Mouse (Mus musculus) lung, postnatal 25 days (tissue): ENCODE measurements at regions not wholly inside any gene's neighbourhood (a gene's known extent, or its start where the extent isn't known, plus 50 kb on each side); places are given as distances from the start of the nearest gene placed in this dataset.

Experiments
- DNase-seq: peaks from one replicate; pipeline ENCODE4 v3.0.0; 2022; ENCODE audit warnings: low spot score

DNA sequence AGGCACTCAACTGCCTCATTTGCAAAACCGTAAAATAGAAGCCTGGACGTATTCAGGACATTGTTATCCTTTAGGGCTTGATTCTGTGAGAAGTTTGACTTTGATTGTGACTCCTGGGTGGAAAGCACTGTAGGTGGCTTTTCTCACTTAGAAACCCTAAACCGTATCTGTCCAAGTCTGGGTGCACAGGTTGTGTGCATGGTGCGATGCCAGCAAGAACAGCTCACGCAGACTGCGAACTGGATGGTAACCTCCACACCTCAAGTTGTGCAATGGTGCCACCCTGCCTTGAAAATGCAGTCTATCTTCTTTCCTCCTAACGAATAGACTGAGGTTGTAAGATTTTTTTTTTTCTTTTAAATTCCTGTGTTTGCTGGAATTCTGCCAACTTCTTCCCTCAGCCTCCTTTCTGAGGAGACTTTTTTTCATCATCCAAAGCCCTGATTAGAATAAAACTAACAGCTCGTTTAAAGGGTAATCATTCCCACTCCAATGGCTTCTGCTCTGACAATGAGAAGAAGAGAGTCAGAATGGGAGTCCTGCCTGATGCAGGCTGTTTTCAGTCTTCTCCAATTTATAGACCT, 383.8 kb upstream of the Slc30a5 start:
- no peak for DNase-seq

DNA sequence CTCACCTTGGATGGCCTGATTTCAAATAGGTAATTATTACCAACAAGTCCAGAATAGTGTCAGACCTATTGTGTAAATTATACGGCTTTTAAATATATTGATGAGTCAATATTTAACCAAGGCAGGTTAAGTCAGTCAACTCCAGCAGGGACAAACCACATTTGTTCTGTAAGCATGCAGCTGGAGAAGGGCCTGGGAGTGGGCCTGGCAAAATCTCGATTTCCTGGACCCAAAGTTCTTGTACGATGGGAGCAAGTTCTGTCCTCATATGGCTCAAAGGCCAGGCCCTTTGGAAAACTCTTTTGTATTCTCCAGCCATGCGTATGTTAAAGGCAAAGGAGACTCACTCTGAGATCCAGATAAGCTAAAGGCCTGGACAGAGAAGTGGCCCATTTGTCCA, 383.2 kb upstream of the Slc30a5 start:
- peak; percentile 19 for DNase-seq

GRCm38 (mm10) chr13:101215792-101216221, 382.6 kb upstream of the Slc30a5 start:
- DNase-seq, result no peak

GRCm38 (mm10) chr13:101215131-101215641, 382.0 kb upstream of the Slc30a5 start:
- DNase-seq, result no peak

- DNase-seq, result no peak
Observed at GRCm38 (mm10) chr13:101214094-101214493, 380.9 kb upstream of the Slc30a5 start.

- DNase-seq, result no peak
Observed at GRCm38 (mm10) chr13:101213121-101213916, 380.1 kb upstream of the Slc30a5 start.

DNA sequence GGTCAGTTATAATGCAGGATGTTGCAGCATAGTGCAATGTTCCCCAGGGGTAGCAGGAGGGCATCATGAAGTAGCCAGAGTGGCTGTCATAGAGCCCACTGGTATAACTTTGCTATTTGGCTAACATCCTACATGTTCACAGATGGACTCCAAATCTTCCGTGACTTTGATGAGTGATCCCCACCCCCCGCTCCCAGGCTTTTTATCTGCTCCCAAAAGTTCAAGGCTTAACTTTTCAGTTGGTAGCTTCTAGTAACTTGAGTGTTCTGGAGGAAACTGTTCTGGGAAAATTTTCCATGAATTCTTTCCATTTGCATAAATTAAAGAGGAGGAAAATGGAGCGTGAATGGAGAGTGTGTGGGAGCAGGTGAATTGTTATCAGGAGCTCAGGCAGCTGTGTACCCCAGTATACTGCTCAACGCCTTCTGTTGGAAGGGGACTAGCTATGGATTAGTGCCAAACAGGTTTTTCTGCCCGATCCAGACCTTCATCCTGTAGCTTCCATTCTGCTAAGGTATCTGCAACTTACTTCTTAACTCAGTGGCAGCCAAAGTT, 379.2 kb upstream of the Slc30a5 start:
- DNase-seq, result no peak

DNA sequence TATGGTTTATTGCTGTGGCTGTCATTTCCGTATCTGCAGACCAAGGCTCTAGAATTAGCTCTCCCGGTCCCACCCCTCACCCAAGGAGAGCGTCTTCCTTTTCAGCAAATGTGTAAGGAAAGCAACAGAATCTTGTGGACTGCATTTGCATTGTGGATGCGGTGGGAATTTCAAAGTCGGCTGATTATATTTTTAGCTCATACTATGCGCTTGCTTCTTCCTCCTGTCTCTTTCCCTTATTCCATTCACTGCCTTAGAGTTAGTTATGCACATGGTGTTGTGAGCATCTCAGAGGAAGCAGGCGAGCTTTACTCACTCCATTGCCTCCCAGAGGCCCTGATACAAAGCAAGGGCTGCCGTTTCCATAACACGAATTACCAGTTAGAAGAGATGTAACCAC, 375.6 kb upstream of the Slc30a5 start:
- DNase-seq, result no peak

DNA sequence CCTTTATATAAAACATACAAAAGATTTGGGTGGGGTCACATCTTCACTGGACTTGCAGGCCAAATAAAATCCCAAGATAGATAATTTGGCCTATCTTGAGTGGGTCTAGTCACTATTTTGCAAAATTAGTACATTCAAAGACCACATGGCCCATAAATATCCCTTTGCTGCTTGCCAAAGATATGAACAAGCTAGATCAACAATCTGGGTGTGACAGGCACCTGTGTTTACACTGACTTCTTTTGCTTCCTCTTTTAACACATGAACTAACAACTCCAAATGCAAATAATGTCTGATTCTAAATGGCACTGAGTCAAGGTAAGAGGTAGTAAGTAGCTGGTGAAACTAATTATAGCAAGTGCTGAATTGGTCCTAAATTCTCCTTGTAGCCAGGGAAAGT, 370.2 kb upstream of the Slc30a5 start:
- no peak for DNase-seq

- no peak for DNase-seq
Observed at GRCm38 (mm10) chr13:101202565-101203313, 369.5 kb upstream of the Slc30a5 start.

DNA sequence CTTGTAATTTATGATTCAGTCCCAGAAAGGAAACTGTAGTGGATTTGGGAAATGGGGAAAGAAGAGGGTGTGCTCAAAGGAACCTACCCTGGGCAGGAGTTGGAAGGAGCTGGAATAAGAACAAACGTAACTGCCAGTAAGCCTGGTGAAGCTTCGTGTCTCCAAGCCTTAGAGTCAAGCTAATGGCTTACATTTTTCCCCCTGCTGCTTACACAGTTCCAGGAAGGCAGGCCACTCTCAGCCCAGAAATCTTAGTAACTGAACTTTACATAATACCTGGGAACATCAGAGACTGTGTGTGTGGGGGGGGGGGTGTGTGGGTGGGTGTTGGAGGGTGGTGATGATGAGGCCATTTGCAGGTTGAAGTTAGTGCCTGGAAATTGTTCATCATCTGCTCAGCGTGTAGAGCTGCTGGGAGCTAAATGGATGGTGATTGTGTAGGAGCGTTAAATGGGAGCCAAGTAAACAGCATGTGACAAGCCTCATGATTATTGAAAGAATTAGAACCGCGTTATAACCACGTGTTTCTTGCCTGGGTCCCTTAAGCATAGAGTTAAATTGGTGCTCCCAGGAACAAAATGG, 357.1 kb upstream of the Slc30a5 start:
- no peak for DNase-seq

DNA sequence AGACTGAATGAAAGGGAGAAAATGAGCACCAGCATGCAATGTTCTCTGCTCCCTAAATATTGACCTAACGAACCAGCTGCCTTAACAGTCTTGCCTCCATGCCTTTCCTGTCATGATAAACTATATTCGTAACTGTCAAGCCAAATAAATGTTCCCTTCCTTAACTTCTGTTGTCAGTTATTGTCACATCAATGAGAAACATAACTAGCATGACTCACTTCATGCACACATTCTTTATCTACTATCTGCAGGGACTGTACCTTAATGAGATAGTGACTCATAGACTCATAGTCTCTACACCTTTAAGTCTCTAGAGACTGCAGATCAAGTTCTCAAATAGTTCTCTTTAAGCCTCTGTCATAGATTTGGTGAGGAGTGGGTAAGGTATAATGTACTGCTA, 349.2 kb upstream of the Slc30a5 start:
- no peak for DNase-seq

DNA sequence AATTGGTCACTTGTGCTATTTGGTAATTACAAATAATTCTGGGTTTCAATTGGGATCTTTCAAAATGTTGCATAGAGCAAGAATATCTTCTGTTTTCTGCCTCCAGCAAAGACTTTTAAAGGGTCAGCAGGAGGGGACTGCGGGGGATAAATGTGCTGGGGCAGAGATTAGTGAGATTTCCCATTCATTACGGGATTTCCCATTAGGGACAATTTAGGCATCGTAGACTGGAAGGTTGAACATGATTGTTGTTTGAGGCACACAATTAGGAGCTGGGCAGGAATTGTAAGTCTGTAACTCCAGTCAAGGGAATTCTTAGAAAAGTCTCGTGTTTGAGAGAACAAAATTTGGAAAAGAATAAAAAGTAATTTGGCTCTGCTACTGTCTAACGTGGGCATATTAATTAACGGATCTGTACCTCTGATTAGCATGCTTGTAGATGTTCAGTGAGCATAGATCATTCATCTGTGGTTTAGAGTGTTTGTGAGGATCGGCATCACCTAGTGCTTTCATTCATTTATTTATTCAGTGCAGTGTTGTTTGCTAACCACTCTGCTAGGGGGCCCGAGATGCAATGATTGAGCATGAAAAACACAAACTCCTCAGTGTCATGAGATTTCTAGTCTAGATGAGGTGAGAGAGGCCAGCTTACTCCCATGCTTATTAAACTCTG, 341.9 kb upstream of the Slc30a5 start:
- DNase-seq, result no peak

- no peak for DNase-seq
Observed at GRCm38 (mm10) chr13:101161768-101162167, 328.5 kb upstream of the Slc30a5 start.

GRCm38 (mm10) chr13:101159878-101160277, 326.7 kb upstream of the Slc30a5 start:
- DNase-seq, result no peak

DNA sequence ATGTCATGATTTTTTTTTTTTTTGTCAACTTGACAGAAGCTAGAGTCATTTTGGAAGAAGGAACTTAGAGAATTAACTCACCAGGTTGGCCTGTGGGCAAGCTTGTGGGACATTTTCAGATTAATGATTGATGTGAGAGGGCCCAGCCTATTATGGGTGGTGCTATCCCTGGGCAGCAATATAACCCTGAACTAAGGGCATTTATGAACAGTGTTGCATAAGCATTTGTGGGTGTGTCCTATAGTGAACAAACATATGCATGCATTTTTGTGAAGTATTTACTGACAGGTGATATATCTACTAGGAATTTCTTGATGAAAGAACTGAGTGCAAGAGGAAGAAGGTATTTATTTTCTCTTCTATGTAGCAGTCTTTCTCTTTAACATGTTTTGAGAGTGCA, 320.5 kb upstream of the Slc30a5 start:
- DNase-seq, result no peak

DNA sequence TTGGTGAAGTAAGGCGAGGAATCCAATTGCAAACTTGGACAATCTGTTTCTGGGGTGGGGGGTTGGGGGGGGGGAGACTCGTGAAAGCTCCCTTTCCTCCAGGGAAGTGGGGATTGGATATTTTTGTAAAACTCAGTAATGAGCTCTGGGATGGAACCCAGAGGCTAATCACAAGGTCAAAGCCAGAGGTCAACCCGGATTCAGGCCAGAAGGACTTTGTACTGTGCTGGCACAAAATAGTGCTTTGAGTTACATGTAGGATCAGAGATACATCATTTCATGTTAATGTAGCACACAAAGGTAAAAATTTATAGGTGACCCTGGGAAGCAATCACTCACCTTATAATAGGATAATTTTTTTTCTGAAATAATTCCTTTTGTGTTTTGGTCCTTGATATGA, 309.5 kb upstream of the Slc30a5 start:
- no peak for DNase-seq

DNA sequence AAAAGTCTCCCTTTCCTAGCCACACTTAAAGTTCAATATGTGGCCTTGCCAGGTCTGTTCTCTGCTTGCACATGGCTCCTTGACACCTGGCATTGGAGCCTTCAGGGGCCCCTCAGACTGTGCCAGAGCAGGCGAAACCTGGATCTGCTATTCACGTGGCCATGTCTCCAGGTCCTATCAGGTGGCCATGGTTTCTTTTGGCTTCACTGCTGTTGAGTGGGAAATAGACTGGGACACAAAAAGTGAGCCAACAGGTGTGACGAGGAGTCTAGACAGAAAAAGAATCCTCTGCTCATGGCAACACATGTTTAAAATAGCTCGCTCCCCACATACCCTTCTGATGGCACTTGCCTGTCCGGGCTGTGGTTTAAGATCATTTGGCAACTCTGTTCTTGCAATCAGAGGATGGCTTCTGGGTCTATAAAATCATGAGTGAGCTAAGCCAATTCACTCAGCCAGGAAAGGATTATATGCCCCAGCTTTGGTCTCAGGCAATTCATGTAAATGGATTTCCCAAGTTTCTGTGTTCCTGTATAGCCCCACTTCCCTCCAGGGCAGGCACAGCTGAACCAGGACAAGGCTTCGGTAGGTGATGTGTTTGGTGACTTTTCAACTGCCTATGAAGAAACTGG, 309.0 kb upstream of the Slc30a5 start:
- DNase-seq, result no peak

GRCm38 (mm10) chr13:101129466-101129865, 296.2 kb upstream of the Slc30a5 start:
- DNase-seq, result no peak

DNA sequence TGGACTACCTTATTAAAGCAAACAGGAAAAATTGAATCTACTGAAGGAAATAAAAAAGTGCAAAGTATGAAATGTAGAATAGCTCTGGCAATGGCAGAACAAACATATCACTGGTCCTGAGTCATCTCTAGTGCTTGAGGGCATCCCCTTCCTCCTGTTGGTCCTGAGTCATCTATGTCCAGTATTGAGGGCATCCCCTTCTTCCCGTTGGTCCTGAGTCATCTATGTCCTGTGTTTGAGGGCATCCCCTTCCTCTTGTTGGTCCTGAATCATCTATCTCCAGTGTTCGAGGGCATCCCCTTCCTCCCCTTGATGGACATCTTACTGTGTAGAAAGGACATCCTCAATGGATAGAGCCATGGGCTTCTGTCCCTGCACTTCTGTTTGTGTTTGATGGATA, 294.6 kb upstream of the Slc30a5 start:
- DNase-seq, result no peak

DNA sequence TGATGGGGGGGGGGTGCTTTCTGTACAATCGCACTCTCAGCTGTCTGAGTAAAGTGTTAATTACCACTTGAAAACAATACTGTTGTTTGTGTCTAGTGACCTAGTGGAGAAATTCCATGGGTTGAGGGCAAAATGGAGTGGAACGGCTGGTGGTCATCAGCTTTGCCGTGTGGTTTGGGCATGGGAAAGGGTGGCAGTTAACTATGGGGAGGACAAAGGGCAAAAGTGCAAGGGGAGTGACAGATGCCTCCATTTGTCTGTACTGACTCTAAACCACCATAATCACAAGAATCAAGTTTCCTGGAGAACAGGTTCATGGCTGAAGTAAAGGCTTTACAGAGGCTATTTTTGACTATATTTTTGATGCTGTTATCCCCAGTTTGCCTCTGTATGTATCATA, 294.0 kb upstream of the Slc30a5 start:
- DNase-seq, result no peak
